Mouse (Mus musculus) MN1 (cell line): ENCODE measurements around the gene Arrdc2.

Experiments used
- DNase-seq: peaks from one replicate; pipeline ENCODE4 v3.0.0-alpha.2; 2016; ENCODE audit warnings: low spot score

Arrdc2 gene

DNA sequence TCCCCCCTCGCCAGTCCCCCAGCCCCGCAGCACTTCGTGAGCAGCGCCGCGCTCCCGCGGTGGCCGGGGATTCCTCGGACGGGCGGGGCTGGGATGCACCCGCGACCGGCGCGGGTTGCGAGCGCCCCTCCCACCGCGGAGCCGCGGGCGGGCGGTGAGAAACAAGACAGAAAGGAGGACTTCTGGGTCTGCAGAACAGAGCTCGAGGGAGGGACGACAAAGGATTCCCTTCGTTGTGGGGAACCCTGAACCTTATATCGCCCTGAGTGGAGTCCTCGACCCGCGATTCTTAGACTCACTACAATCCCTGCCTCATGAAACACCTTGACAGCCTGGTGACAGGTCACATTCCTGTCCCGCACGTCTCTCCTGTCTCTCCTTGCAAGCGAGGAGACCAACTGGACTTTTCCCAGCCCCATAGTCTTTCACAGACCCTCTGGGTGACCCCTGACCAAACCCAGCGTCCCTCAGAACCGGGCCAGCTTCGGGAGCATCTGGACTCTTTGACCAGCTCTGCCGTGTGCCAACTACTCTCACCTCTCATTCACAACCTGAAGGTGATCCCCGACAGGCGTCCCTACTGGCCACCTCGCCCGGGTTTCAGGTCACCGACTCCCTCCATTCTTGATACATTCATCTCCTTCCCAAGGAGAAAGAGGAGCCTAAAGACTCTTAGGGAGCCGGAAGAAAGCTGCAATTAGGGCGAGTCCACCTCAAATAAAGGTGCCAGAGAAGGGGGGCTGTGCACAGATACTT lies 24.6 kb upstream of the Arrdc2 start:
- DNase-seq = peak; percentile 48

DNA sequence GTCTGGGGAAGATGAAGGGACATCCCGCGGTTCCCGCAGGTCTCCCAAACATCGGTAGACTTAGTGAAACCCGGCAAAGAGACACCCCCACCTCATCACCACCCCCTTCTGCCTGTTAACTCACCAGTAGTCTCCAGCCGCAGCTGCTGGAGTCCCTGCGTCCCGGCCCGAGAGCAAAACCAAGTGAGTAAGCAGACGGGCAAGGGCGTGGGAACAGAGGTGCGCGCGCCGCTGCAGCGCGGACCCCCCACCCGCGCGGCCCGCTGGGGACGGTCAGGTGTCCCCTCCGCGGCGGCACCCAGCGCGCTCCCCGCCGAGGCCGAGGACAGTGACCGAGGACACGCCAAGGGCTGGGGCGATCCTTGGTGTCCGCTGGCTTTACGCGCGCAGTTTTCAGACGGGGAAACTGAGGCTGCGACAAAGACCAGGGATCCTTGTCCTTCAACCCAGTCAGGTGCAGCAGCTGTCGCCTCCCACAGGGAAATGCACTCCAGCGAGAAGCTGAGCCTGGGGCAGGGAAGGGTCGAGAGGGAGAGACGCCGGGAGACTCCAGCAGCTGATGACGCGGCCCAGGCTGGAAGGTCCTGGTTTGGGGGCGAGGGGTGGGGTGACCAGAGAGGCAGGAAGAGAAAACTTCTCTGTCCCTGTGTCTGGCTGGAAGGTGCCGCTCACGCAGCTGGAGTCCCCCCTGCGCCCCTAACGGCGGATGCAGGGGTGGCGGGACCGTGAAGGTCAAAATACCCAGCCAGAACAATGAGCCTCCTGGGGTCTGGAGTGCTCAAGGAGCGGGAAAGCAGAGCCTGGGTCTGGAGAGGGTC lies 23.5 kb upstream of the Arrdc2 start, which contains the start of gene Kcnn1:
Gene Kcnn1 (minus strand): TSS at position 435 of the 818 bp plus-strand sequence.
- peak; percentile 67 for DNase-seq

DNA sequence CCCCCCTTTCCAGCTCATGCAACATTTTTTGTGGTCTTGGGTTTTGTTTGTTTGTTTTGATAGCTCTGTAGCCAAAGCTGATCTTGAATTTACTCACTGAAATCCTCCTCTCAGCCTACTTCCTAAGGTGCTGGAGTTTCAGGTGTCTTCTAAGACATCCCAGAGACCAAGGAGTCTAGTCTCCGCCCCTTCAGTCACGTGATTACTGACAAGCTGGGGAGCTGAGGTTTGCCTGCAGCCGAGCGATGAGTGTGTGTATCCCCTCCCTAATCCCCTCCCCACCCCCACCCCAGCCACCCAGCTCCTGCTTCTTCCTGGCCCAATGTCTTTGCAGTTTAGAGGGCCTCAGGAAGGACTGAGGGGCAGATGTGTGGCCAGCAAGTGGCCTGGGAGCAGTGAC lies 18.0 kb upstream of the Arrdc2 start:
- DNase-seq = peak; percentile 44

DNA sequence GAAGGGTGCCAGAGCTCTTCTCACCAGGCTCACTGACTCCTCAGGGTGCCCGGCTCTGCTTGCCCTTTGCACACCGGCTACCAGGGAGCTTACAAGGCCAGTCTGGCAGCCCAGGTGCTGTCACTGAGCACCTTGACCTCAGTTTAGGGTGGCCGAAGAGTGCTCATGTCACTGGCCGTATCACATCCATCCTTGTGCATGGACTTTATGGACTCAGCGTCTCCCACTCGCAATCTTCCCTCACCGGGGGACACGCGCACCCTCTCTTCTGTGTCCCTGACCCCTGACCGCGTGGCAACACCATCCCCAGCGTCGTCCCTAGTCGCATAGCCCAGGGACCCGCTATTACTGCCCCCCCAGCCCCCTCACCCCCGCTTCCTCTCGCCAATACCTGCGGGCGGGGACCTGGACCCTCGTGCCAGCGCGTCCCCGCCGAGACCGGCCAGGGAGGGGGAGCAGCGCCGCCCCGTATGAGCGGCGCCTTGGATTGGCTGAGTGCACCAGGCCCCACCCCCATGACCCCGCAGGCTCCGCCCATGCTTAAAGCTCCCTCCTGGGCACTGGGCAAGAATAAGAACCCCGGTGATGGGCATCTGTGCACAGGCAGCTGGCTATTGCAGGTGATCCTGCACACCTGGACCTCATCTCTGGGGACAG lies 17.1 kb upstream of the Arrdc2 start:
- peak; percentile 58 for DNase-seq

DNA sequence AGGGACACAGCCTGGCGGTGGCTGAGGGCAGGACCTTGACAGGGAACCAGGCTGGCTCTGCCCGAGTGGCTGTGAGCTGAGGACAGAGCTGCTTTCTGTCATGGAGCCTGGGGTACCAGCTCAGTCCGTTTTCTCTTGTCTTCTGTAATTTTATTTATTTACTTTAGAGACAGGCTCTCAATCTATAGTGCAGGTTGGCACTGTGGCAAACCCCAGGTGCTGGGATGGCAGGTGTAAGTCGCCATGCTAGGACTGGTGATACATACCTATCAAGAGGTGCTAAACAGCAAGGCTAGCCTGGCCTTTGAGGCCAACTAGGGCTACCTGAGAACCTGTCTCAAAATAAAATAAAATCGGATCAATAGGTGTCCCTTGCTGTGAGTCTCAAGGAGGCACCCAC lies 16.5 kb upstream of the Arrdc2 start:
- no peak for DNase-seq

DNA sequence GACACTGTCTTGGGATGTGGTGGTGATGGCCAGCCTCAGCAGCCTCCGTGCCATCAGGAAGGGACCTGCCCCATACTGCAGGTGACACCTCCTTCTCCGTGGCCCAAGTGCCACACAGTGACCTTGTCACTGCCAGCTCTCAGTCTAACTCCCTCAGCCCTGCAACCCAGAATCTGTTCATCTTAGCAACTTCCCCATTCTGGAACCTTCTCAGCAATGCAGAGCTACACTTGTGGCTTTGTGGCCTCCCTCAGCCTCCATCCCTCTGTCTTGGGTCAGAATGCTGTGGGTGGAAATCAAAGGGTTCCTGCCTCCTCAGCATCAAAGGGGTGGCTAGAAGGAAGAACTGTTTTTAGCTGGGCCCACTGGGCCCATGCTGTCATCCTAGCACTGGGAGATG lies 14.3 kb upstream of the Arrdc2 start:
- no peak for DNase-seq

DNA sequence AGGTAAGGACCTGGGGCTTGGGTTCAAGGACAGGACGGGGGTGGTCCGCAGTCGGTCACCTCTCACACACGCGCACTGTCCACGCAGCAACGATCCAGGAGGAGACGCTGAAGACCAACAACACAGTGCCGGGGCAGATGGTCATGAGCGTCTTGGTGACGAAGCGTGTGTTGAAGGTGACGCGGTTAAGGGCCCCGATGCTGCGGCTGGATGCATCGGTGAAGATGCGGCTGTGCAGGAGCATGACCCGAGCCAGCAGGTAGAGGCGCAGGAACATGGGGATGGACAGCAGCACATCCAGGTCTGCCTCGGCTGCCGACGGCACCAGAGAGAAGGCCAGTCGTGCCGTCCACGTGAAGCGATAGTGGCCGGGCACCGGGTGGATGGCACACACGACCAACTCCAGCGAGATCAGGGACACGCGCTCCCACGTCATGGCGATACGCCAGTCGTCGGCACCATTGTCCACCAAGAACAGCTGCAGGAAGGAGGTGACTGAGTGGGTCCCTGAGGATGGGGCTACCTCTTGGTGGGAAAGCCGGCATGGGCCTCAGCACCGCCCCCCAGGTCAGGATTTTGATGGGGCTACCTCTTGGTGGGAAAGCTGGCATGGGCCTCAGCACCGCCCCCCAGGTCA lies 13.2 kb upstream of the Arrdc2 start:
- no peak for DNase-seq

DNA sequence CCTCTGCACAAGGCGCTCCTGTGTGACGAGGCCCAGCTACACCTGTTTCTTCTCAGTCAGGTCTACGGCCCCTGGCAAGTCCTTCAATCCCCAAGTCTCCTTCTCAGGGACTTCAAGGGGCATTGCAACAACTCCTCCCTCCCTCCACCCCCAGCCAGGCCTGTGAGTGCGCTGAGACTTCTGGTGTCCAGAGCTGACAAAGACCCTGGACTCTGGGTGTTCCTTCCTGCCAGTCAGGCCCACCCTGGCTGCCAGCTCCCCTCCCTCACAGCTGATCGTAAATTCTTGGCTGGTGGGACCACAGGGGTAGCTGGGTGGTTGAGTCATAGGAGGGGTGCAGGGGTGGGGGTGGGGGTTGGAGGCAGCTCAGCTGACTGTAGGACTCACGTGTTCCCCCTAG lies 12.3 kb upstream of the Arrdc2 start:
- DNase-seq = no peak

DNA sequence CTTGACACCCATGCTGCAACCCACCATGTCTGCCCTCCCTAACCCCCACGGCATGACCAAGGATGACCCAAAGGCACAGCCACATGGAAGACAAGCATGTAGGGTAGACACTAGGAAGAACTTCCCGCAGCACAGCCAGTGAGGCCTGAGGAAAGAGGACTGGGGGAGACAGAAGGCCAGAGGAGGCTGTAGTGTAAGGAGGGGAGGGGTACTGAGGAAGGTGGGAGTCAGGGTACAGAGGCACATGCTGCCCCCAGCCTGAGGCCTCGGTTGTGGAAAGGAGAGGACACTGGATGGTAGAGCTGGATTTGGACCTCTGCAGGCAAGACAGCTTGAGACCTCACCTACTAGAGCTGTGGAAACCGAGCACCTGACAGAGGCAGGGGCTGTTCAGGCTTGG lies 11.4 kb upstream of the Arrdc2 start:
- DNase-seq = no peak

DNA sequence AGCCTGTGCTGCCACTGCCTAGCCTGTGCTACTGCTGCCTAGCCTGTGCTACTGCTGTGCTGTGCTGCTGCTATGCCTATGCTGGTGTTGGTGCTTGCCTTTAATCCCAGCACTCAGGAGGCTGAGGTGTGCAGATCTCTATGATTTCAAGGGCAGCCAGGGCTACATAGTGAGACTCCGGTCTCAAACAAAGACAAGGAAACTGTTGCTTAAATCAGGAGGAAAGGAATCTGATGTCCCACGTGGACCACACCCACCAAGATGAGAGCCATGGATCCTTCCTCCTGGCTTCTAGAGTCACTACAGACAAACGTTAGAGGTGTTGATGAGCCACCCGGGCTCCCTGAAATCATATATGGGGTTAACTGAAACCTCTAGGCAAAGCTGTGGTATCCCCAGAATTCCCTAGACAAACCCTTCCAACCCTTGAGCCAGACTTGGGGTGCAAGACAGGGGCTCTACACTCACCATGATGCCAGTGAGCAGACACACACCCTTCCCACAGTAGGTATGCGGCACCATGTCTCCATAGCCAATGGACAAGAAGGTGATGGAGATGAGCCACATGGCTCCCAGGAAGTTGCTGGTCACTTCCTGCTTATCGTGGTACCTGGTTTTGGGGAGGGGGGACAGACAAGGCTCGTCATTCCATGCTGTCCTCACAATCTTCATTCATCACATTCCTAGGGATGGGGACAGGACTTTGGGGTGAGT lies 10.8 kb upstream of the Arrdc2 start:
- DNase-seq = no peak

DNA sequence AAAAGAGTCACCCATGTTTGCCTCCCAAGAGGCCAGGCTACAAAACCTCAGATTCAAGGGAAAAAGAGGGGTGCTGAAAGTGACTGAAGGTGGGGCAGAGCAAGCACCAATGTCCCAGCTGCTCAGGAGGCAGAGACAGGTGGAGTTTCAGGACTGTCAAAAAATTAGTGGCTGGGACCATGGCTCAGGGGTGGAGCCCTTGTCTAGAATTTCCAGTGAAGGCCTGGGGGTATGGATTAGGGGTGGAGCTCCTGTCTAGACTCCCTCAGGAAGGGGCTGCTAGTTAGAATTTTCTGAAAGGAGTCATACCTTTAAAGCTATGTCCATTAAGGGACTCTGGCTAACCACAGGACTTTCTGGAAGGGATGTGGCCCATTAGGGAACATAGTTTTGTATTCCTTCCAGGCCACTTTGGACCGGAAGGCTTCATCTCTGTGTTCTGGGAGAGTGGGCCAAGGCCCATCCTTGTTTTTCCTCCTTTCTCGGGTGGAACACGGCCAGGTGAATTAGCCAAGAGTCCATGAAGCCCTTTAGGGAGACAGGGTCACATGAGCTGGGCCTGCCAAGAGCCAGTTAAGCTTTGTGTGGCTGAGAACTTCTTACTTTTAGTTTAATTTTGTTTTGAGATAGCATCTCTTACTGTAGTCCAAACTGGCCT lies 9.9 kb upstream of the Arrdc2 start:
- no peak for DNase-seq

DNA sequence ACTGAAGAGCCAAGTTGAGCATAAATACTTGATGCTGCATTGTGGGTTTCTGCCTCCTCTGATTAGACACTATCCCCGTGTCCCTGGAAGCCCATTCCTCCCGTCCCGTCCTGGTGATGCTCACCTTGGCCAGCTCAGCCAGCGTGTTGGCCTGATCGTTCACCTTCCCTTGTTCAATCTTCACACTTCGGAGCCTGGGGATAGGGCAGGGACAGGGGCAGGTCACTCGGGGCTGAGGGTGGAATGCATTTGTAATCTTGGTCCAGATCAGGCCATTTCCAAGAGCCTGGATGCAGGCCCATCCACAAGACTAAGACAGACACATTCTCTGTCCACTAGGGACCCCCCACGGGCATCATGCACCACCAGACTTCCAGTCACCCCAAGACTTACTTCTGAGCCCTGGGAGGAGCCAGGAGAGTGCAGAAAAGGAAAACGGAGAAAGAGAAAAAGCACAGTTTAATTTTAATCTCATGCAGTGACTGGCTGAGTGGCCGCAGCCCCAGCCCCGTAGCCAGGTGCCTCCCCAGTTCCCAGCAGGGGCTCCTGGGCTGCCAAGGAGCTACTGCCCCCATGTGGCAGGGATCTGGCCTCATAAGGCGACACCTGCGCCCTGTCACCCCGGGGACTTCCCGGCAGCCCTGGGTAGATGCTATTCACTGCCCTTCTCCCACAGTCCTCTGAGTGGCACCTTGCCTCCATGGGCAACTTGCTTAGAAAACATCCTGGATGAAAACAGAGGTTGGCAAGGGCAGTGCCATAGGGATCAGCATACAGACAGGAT lies 7.0 kb upstream of the Arrdc2 start:
- DNase-seq = no peak

DNA sequence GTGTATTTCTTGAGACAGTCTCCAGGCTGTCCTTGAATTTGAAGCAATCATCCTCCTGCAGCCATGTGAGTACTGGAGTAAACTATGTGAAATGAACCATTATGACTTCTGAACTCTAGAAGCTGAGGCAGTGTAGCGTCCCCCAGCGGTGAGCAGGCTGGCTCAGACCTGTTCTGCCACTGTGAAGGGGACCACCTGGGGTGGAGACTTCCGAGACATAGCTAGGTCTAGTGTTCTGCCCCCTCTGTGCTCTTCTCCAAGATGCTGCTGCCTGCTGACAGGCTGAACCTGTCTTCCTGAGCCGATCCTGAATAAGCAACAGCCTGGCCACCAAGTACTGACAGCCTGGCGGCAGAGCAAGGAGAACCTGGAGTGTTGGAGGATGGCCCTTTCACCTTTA lies 5.6 kb upstream of the Arrdc2 start:
- DNase-seq = no peak

DNA sequence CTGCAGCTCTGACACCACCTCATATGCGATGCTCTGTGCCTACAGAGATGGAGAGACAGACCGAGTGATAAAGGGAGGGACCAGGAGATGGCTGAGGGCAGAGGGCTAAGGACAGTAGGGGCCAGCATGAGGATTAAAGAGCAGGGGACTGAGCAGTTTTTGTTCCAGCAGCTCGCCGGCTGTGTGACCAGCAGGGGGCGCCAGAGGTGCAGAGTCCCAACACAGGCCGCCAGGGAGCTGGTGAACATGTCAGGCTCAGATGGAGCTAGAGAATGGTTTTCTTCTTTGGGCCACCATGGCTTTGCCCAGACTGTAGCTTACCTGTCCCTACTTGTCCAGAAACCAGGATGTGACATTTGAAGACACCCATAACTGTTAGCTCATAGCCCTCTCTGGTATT lies 5.0 kb upstream of the Arrdc2 start:
- peak; percentile 89 for DNase-seq

DNA sequence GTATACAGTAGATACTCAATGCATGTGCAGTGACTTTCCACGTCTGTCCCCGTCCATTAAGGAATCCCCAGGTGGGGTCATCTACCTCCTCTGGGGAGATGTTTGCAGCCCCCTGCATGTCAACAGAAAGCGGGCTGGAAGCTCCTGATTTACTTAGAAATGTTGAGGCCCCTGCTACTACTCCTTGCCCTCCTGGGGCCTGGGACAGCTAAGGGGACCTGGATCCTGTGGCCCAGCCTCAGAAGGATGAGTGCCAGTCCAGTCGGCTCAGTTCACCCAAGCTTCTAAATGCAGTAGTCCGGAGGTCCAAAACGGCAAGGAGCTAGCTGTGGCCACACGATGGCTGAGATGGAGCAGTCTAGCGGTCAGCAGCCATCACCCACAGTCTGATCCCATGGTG lies 4.4 kb upstream of the Arrdc2 start:
- no peak for DNase-seq

DNA sequence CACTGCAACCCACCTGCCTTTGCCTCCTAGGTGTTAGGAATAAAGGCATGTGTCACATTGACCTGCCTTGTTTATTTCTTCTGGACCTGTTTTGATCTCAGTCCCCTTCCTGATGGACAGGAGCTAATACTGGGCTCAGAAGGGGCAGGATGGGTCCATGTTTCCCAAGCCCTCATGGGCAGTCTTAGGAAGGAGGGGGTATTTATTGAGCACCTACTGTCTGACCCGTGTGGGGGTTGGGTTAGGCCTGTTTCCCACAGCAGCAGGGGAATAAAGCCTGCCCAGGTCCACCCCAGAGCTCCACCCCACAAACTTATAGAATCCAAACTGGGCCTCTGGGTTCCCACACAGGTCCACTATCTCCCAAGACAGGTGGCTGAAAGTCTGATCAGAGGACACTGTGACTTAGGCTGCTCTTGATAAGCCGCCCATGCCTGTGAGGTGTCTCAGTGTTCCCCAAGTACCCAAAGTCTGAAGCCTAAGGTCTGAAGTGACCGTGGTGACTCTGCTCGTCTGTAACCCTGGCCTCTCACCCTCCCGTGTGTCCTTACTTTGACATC lies 3.8 kb upstream of the Arrdc2 start:
- no peak for DNase-seq

DNA sequence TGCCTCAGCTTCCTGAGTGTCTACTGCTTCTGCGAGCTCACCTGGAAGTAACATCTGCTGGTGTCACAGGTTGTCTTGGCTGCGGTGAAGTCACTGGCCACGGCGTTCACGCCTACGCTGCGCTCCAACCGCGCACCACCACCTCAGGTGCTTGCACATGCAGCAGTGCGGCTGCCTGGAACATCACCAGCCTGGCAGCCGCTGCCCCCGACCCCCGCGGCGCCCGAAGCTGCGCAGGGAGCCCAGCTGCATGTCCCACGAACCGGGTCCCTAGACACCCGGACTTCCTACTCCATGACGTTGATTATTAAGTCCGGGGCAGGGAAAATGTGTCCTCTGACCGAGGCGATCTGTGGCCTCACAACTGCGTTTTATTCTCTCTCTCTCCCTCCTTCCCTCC lies 3.0 kb upstream of the Arrdc2 start:
- no peak for DNase-seq

DNA sequence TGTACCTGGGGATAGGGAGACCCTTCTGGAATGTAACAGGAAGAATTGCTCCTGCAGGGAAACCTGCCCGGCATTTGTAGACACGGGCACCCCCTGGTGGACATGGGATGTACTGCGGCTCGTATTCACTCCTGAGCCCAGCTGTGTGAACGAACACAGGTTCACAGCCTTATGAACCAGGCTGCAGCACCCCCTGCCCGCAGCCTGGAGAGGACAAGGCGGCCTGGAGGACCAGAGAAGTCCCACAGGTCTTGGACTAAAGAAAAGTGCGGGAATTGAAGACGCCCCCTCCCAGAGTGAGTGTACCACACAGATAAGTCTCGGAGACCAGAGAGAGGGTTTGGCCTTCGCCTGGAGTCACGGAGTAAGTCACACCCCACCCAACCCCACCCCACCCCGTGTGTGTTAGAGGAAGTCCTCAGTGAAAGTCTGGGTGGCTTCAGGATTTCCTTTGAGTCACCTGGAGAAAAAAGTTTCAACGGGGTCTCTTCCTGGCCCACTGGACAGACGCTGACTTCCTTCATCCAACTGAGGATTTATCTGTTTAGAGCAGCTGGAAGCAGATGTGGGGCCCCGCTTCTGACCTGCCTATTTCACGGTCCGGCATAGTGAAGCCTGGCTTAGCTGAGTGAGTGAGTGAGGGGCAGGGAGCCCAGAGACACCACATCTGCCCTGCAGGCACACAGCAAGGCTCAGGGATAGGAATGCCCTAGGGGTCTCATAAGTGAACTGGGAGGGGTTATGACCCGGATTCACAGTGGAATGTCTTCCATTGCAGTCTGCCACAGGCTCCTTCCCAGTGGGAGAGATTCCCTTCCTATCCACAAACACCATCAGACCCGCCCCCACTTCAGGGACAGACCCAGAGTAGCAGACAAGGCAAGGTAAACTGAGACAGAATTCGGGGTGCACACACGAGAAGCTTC lies 1.9 kb upstream of the Arrdc2 start:
- DNase-seq = peak; percentile 93

DNA sequence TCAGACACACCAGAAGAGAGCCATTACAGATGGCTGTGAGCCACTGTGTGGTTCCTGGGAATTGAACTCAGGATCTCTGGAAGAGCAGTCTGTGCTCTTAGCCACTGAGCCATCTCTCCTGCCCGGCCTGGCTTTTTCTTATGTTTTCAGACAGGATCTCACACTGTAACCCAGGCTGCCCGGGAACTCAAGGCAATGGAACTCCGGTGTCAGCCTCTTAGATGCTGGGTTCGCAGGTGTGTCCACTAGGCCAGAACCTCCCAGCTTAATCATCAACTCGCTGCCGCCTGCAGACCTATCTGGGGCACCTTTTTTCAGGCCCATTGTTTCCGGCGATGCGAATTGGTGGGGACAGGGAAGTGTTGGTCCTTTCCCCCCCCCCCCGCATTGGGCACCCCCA lies 1.1 kb upstream of the Arrdc2 start:
- DNase-seq = peak; percentile 37
